Mouse (Mus musculus) T-helper 17 cell (primary cell): ENCODE results near the gene Lin52.
"Not testable (repeated sequence)": the region's sequence is repeated elsewhere in the genome, so short reads cannot be mapped to it uniquely, and the experiment has no call there.

Experiments used
- in situ Hi-C, 2 experiments: fragments of 300-600 bp; cut with MboI, MseI; formaldehyde crosslinking; loops; 1 replicate in 1 of 2; 2 replicates in 1 of 2; pipeline ENCODE4 v1.15.1; 2025; ENCODE audit warnings: high pct_unique_total_duplicates in 2 of 2

Lin52 gene

DNA sequence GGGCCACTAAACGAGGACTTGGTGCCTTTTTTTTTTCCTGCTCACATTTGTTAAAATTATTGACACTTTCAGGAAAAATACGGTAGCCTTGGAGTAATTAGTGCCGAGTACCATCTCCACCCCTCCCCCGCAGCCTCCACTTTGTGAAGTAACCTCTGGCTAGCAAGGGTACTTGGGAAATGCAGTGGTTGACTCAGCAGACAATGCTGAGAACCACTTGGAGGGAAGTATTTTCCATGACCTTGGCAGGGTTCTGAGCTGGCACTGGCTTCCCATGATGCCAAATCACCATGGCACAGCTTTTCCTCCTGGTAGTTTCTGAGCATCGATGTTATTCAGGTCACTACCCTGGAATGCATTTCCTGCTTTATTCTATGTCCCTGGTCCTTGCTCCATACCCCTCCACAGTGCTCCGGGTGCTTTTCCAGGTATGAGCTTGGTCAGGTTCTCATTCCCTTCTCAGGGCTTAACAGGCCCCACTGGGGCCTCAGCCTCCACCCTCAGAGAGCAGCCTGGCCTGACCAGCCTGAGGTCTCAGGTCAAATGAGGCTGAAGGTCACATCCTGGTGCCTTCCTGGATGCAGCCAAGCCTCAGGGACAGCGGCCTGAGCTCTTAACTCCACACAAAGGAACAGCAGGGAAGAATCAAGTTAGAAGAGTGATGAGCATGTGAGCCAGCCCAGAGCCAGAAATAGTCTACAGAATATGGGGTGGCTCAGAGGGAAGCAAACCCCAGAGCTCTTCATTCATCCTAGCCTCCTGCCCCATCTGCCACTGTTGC lies 82.7 kb downstream of the Lin52 start:
- in situ Hi-C loops, result no loop called here

DNA sequence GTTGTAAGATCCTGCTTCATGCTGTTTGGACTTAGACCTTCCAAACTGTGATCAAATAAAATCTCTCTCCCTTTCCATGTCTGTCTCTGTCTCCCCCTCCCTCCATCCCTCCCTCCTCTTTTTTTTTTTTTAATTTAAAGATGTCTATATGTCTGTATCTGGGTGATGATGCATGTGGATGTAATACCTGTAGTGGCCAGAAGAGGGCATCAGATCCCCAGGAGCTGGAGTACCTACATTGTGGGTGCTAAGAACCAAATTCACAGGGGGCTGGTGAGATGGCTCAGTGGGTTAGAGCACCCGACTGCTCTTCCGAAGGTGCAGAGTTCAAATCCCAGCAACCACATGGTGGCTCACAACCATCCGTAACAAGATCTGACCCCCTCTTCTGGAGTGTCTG lies 88.3 kb downstream of the Lin52 start:
- in situ Hi-C loops, result not testable (repeated sequence)

DNA sequence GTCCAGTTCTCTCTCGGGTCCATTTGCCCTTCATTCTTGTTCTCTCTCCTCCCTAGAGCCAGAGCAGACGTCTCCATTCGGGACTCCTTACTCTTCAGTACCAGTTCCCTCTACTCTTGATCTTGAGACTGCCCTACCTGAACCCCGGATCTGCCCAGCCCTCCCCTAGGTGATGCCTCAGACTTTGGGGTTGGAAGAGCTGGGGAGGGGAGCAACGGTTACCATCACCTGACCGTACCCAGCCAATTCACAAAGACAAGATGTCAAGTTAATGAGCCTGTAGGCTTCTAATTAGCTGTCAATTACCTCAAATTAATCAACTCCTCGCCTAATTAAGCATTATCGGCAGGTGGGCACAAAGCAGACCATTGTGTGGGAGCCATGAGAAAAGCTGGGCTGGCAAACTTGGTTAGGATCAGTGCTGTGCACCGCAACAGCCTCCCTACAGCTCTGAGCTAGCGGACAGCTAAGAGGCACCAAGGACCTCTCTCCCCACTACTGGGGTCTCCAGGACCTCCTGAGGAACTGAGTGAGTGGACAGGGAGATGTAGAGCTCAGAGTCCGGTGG lies 90.3 kb downstream of the Lin52 start:
- in situ Hi-C loops, result no loop called here

GRCm38 (mm10) chr12:84546028-84546427 lies 94.8 kb downstream of the Lin52 start:
- in situ Hi-C loops, result no loop called here

DNA sequence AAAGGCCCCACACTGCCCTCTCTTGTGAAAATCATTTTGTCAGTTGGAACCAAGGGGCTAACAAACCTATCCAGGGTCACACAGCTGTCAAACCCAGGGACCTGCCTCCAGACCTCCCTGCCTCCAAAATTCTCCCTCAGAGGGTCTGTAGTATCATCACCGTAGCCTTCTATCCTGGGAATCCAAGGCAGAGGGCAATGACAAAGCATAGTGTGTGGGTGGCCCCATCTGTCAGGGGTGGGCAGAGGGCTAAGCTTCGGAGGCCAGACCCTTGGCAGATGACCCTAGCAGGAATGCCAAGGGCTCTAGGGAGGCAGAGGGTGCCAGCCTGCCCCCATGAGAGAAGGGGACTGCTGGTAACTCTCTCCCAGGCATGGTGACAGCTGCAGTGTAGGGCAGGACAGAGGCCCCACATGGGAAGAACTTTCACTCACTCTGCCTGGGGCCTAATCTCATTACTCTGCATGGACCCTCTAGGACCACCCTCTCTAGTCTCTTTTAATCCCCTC lies 95.4 kb downstream of the Lin52 start:
- in situ Hi-C loops, result no loop called here

DNA sequence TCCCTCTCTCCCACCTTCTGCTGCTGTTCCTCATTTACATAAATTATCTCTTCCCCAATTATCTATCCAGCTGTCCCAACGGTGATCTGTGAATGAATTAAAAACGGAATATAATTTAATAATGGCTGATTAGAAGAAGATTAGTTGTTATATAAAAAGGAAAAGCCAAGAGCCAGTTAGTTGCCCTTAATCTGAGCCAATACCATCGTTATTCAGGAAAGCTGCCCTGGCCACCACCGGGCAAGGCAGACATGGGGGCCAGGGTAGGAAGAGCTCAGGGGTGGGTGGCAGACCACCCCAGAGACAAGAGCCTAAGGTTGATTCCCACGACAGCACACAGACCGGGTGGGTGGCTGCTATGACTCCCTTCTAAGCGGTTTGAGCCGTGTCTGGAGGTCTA lies 97.0 kb downstream of the Lin52 start:
- in situ Hi-C loops, result no loop called here

GRCm38 (mm10) chr12:84555218-84555617 lies 104.0 kb downstream of the Lin52 start:
- in situ Hi-C loops, result no loop called here

DNA sequence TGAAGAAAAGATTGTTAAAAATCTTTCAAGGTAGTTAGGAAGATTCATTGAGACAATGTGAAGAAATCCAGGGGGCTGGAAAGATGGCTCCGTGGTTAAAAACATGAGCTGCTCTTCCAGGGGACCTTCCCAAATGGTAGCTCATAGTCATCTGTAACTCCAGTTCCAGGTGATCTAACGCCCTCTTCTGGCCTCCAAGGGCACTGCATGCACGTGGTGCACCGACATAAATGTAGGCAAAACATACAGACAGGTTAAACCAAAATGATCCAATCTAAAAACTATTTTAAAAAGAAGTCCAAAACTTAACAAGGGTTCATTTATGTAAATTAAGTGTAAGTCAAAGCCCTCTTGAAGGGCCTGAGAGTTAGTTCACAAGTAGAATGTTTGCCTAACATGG lies 111.3 kb downstream of the Lin52 start:
- in situ Hi-C loops, result no loop called here

GRCm38 (mm10) chr12:84567576-84567975 lies 116.4 kb downstream of the Lin52 start:
- in situ Hi-C loops, result loop anchor here in 1 of 2 experiments (5.0 kb wide), 1 partner anchor 90 kb away; no protein-coding TSS in a partner anchor

DNA sequence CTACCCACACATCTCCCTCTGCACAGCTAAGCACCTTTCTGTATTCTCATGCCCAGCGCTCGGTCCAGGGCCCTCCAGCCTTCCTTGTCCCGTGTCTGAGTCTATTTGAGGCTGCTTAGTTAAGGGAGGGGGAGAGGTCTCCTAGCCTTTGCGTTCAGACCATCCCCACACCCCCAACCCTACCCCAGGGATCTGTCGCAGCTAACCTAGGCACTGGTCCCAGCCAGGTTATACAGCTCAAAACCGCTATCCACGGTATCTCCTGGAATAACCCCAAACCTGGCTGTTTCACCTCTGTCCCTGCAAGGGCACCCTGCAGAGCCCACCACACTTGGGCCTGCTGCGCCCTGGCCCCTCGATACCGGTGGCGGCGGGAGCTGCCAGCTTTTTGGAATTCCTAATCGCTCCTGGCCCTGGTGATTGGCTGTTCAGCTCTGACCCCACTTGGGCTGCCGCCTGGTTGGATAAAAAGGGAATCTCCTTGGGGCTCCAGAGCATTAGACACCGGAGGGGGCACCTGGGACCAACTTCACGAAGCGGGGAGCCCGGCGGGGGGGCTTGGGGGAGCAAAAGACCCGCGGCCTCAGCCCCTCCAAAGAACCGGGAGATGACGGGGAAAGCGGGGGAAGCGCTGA lies 118.2 kb downstream of the Lin52 start, which contains the start of gene Vsx2:
TSS of gene Vsx2 (plus strand) at position 427 of the 635 bp plus-strand sequence.
- in situ Hi-C loops, result loop anchor here in 1 of 2 experiments (5.0 kb wide), 1 partner anchor 92 kb away; no protein-coding TSS in a partner anchor

DNA sequence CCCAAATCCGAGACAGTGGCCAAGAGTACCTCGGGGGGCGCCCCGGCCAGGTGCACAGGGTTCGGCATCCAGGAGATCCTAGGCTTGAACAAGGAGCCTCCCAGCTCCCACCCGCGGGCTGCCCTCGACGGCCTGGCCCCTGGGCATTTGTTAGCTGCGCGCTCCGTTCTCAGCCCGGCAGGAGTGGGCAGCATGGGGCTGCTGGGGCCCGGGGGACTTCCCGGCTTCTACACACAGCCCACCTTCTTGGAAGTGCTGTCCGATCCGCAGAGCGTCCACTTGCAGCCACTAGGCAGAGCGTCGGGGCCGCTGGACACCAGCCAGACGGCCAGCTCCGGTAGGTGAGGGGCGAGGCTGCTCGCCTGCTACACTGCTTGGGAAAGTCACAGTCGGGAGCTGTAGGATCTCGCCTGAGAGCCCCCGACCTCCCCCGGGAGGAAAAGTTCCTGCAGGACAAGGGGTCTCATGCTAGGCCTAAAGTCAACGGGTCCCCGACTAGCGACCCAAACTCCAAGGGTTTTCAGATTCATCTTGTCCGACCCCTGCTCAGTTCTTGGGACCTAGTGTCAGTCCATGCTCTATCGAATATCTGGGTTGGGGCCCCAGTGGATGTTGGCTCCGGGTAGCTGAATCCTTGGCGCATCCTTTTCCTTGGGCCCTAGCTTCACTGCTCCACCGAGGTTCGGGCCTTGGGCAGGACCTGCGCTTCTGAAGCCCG lies 118.9 kb downstream of the Lin52 start:
- in situ Hi-C loops, result loop anchor here in 1 of 2 experiments (5.0 kb wide), 1 partner anchor 93 kb away; no protein-coding TSS in a partner anchor

GRCm38 (mm10) chr12:84570694-84571415 lies 119.6 kb downstream of the Lin52 start:
- in situ Hi-C loops, result no loop called here

GRCm38 (mm10) chr12:84571466-84572340 lies 120.5 kb downstream of the Lin52 start:
- in situ Hi-C loops, result no loop called here

DNA sequence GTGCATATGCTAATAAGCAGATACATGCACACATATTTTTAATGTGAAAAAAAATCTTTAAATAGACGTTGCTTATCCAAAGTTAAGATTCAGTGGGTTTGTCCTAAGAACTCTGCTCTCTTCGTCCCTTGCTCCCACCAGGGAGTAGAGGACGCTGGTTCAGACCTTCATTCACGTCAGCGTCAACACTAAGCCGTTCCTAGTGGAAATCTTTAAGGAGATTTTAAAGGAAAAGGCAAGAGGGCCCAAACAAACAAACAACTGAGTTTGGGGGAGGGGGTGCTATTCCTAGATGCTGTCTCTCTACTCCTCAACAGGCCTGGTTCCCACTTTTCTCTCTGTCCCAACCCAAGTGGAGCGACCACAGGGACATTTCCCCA lies 121.1 kb downstream of the Lin52 start:
- in situ Hi-C loops, result no loop called here

GRCm38 (mm10) chr12:84573094-84573493 lies 121.9 kb downstream of the Lin52 start:
- in situ Hi-C loops, result no loop called here

- in situ Hi-C loops, result no loop called here
Measured at GRCm38 (mm10) chr12:84577768-84578439, 126.7 kb downstream of the Lin52 start.

GRCm38 (mm10) chr12:84578440-84578770 lies 127.2 kb downstream of the Lin52 start:
- in situ Hi-C loops, result no loop called here

DNA sequence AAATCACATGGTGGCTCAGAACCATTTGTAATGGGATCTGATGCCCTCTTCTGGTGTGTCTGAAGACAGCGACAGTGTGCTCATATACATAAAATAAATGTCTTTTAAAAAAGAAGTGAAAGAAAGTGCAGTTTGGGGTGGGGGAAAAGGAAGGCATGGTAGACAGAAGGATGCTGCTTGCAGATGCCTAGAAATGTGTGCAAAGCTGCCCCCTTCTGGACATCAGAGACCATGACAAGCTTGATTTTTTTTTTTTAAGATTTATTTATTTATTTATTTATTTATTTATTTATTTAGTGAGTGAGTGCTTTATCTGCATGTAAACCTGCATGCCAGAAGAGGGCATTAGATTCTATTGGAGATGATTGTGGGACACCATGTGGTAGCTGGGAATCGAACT lies 130.1 kb downstream of the Lin52 start:
- in situ Hi-C loops, result no loop called here
